ENCODE assay signal across 12 mouse cellular contexts in the genomic region with DNA sequence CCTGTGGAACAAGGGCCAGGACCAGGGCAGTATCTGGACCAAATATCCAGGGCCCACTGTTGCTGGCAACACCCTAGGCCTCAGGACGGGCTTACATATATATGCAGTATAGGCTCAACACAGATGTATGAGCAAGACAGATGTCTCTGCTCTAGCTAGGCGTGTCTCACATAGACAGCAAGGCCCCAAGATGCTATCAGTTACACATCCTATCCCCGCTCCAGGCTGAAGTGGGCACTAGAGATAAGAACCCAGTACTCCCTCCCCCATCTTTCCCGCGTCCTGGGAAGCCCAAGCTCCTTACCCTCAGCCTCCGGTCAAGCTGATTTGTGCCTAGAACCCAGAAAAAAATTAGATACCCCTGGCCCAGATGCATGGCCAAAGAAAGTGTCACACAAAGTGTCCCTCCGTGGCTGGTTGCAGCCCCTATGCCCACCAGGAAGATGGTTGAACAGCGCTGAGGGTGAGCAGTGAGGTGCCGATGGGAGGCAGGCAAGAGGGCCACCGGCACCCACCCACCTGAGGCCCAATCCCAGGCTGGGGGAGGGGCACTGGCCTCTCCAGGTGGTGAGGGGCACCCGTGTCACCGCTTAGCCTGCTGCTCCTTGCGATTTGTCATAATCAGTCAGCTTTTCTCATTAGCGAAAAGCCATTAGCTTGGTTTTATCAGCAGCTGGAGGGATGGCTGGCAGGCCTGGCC.
A peak's percentile ranks its signal among the peaks of the same experiment; 100 is the strongest.
DNase-seq lines count a peak whose midpoint lies in the region; ATAC-seq and TF ChIP-seq lines count a peak whose summit lies in the region.
"Had no signal": no experiment of that assay in that cellular context is flagged by ENCODE, and none has a peak within 500 bp of the region (broad histone marks: within the 10 kb centered on the region; RNA-seq: fewer than 3 reads in every experiment).

No protein-coding gene starts in this region.

- no peak overlapping the region for H3K4me3 ChIP-seq in heart, embryonic 14.5 days (ENCODE audit: control insufficient read depth in 1 of 2, insufficient read depth in 1 of 2, low read depth in 1 of 2, low read length in 2 of 2)
- H3K4me3 ChIP-seq in ES-E14 (ENCODE audit: insufficient read depth in 1 of 2, low read depth in 1 of 2, low read length in 2 of 2, poor library complexity in 1 of 2, severe bottlenecking in 1 of 2): peak overlapping the region; percentile 24 to 55; a peak in 3 of 4 replicates
- H3K4me3 ChIP-seq in hindbrain, embryonic 14.5 days (replicated peaks; ENCODE audit: low read length): no peak overlapping the region
- H3K4me3 ChIP-seq in liver, postnatal 0 days (ENCODE audit: low read depth, low read length): no peak overlapping the region
- H3K4me3 ChIP-seq in intestine, embryonic 15.5 days (replicated peaks): no peak overlapping the region

- no peaks in the 10 kb centered on the region for H3K9me3 ChIP-seq in heart, embryonic 14.5 days (ENCODE audit: control insufficient read depth, low read length)
- H3K9me3 ChIP-seq in ES-E14 (ENCODE audit: control insufficient read depth, insufficient read depth, low read depth, low read length): no peaks in the 10 kb centered on the region
- no peaks in the 10 kb centered on the region for H3K9me3 ChIP-seq in hindbrain, embryonic 14.5 days (ENCODE audit: control insufficient read depth, low read length)
- no peaks in the 10 kb centered on the region for H3K9me3 ChIP-seq in liver, postnatal 0 days (ENCODE audit: low read length)
- no peaks in the 10 kb centered on the region for H3K9me3 ChIP-seq in intestine, embryonic 15.5 days

- no peak for TF ChIP-seq EP300 in liver, postnatal 0 days (IDR thresholded peaks at IDR 0.05; ENCODE audit: low read depth)

- H3K27me3 ChIP-seq in heart, embryonic 14.5 days (ENCODE audit: control insufficient read depth, insufficient read depth, low read length): peaks cover 8% of the 10 kb centered on the region; the same call in 1 of the 2 replicates
- H3K27me3 ChIP-seq in hindbrain, embryonic 14.5 days (ENCODE audit: control insufficient read depth, insufficient read depth, low read length): peaks cover 16% of the 10 kb centered on the region
- peaks cover 17% of the 10 kb centered on the region; the same call in 1 of the 2 replicates for H3K27me3 ChIP-seq in liver, postnatal 0 days (ENCODE audit: insufficient read depth, low read length)
- peaks cover 2% of the 10 kb centered on the region for H3K27me3 ChIP-seq in intestine, embryonic 15.5 days (replicated peaks)

- in situ Hi-C loops in ES-E14 (cut with MboI; ENCODE audit: low sequenced_read_pairs in 2 of 2, unreplicated experiment in 2 of 2): no loop called here

- peak overlapping the region; percentile 40 for H3K4me2 ChIP-seq in heart, embryonic 14.5 days (ENCODE audit: low read length)
- no peak overlapping the region for H3K4me2 ChIP-seq in hindbrain, embryonic 14.5 days (replicated peaks)
- H3K4me2 ChIP-seq in liver, postnatal 0 days (ENCODE audit: low read depth, low read length): peak overlapping the region; percentile 35; the same call in 1 of the 2 replicates
- H3K4me2 ChIP-seq in intestine, embryonic 15.5 days (replicated peaks): no peak overlapping the region

- no peak overlapping the region for H3K27ac ChIP-seq in heart, embryonic 14.5 days (replicated peaks in 1 of 2; ENCODE audit: control insufficient read depth in 1 of 2, insufficient read depth in 1 of 2, low read depth in 2 of 2, low read length in 2 of 2)
- peak overlapping the region; percentile 25 for H3K27ac ChIP-seq in ES-E14 (ENCODE audit: insufficient read depth, low read depth, low read length, poor library complexity, severe bottlenecking)
- H3K27ac ChIP-seq in hindbrain, embryonic 14.5 days: no peak overlapping the region
- no peak overlapping the region for H3K27ac ChIP-seq in liver, postnatal 0 days (ENCODE audit: low read depth)
- H3K27ac ChIP-seq in intestine, embryonic 15.5 days: no peak overlapping the region

- peaks cover 11 to 14% of the 10 kb centered on the region in 2 experiments for H3K4me1 ChIP-seq in heart, embryonic 14.5 days (ENCODE audit: control insufficient read depth in 2 of 2, insufficient read depth in 2 of 2, low read length in 2 of 2)
- peaks cover 8 to 33% of the 10 kb centered on the region in 2 experiments for H3K4me1 ChIP-seq in ES-E14 (ENCODE audit: control insufficient read depth in 2 of 2, insufficient read depth in 2 of 2, low read length in 2 of 2, poor library complexity in 1 of 2)
- peaks cover 13% of the 10 kb centered on the region for H3K4me1 ChIP-seq in hindbrain, embryonic 14.5 days (replicated peaks; ENCODE audit: control insufficient read depth, insufficient read depth, low read length)
- H3K4me1 ChIP-seq in liver, postnatal 0 days (ENCODE audit: insufficient read depth): peaks cover 5% of the 10 kb centered on the region; the same call in 1 of the 2 replicates
- peaks cover 6% of the 10 kb centered on the region for H3K4me1 ChIP-seq in intestine, embryonic 15.5 days (replicated peaks)

- ATAC-seq in heart, embryonic 14.5 days (ENCODE audit: insufficient number of reproducible peaks, insufficient read depth, low FRiP score, low read depth): no peak
- peak; percentile 18; the same call in 1 of the 2 replicates for ATAC-seq in hindbrain, embryonic 14.5 days (ENCODE audit: low FRiP score)
- peak; percentile 72 for ATAC-seq in liver, postnatal 0 days
- ATAC-seq in intestine, embryonic 15.5 days: no peak

- 24% methylated on average over 14 of the region's 14 CpGs for WGBS in heart, embryonic 14.5 days
- 59% methylated on average over 14 of the region's 14 CpGs for WGBS in hindbrain, embryonic 14.5 days
- WGBS in liver, postnatal 0 days (ENCODE audit: insufficient replicate concordance): 46% methylated on average over 14 of the region's 14 CpGs
- 62% methylated on average over 14 of the region's 14 CpGs for WGBS in intestine, embryonic 15.5 days

- no peak for DNase-seq in heart, adult 8-10 months (ENCODE audit: low spot score)
- DNase-seq in ES-E14 (ENCODE audit: low read depth, low spot score): no peak
- DNase-seq in hindbrain, embryonic 14.5 days (ENCODE audit: low spot score): no peak
- no peak for DNase-seq in liver, postnatal 0 days
- no peak for DNase-seq in right cerebral cortex, postnatal 25 days
- DNase-seq in urinary bladder, postnatal 4 days (ENCODE audit: low spot score in 2 of 2): no peak
- DNase-seq: cerebellum, adult 11 months; lung, postnatal 4 days; right cerebral cortex, postnatal 4 days; thymus, postnatal 25 days had no signal

- TF ChIP-seq CTCF in liver, postnatal 0 days (IDR thresholded peaks at IDR 0.05; ENCODE audit: low read depth): no peak

- H3K36me3 ChIP-seq in heart, embryonic 14.5 days (ENCODE audit: control insufficient read depth, insufficient read depth, low read length): no peaks in the 10 kb centered on the region
- H3K36me3 ChIP-seq in ES-E14 (ENCODE audit: control insufficient read depth, insufficient read depth, low read length, poor library complexity, severe bottlenecking): peaks cover 18% of the 10 kb centered on the region; the same call in 1 of the 2 replicates
- no peaks in the 10 kb centered on the region for H3K36me3 ChIP-seq in hindbrain, embryonic 14.5 days (replicated peaks; ENCODE audit: control insufficient read depth, insufficient read depth)
- H3K36me3 ChIP-seq in liver, postnatal 0 days (replicated peaks; ENCODE audit: insufficient read depth, low read length): no peaks in the 10 kb centered on the region
- no peaks in the 10 kb centered on the region for H3K36me3 ChIP-seq in intestine, embryonic 15.5 days

- H3K9ac ChIP-seq in heart, embryonic 14.5 days (ENCODE audit: low read length): no peak overlapping the region
- peak overlapping the region; percentile 54; the same call in 1 of the 2 replicates for H3K9ac ChIP-seq in ES-E14 (ENCODE audit: insufficient read depth, low read depth, low read length, poor library complexity, severe bottlenecking)
- no peak overlapping the region for H3K9ac ChIP-seq in hindbrain, embryonic 14.5 days
- H3K9ac ChIP-seq in liver, postnatal 0 days (replicated peaks): no peak overlapping the region
- H3K9ac ChIP-seq in intestine, embryonic 15.5 days: no peak overlapping the region

TF ChIP-seq in ES-E14, 5 proteins besides CTCF, POLR2A, EP300 and RAD21:
- no peak for TF ChIP-seq HCFC1 (IDR thresholded peaks at IDR 0.05; ENCODE audit: borderline replicate concordance, insufficient read depth, low read length)
- TF ChIP-seq MAFK (IDR thresholded peaks at IDR 0.05; ENCODE audit: insufficient read depth, low read depth, low read length): no peak
- TF ChIP-seq CHD2 (IDR thresholded peaks at IDR 0.05; ENCODE audit: low read depth, low read length): no peak
- no peak for TF ChIP-seq ZC3H11A (IDR thresholded peaks at IDR 0.05; ENCODE audit: borderline replicate concordance, low read depth, low read length)
- TF ChIP-seq ZNF384 (IDR thresholded peaks at IDR 0.05; ENCODE audit: low read depth, low read length): no peak

Comparison
In these comparisons a context has a peak if more than half of its experiments do, and no peak if none do; other contexts are left out.
1. ATAC-seq: peak in hindbrain, embryonic 14.5 days (single experiment) and liver, postnatal 0 days (single experiment); none in heart, embryonic 14.5 days (single experiment) and intestine, embryonic 15.5 days (single experiment).
2. H3K4me2 ChIP-seq: peak in heart, embryonic 14.5 days (single experiment) and liver, postnatal 0 days (single experiment); none in hindbrain, embryonic 14.5 days (single experiment) and intestine, embryonic 15.5 days (single experiment).
3. H3K4me3 ChIP-seq: peak in ES-E14 (2 of 2); none in heart, embryonic 14.5 days (0 of 2), hindbrain, embryonic 14.5 days (single experiment), liver, postnatal 0 days (single experiment) and intestine, embryonic 15.5 days (single experiment).